Mouse (Mus musculus) spleen, postnatal 4 days (tissue): ENCODE measurements around the gene Fyn.

Experiments
- DNase-seq, 2 experiments: peaks; one replicate each; pipeline ENCODE4 v3.0.0; 2022; ENCODE audit warnings: low spot score in 2 of 2

The Fyn gene

GRCm38 (mm10) chr10:39411857-39412559 is 43.4 kb downstream of the Fyn start:
- peak in 1 of 2 experiments; percentile 60 for DNase-seq

- peak in 1 of 2 experiments; percentile 63 for DNase-seq
Measured at GRCm38 (mm10) chr10:39412826-39413620, 44.4 kb downstream of the Fyn start.

DNA sequence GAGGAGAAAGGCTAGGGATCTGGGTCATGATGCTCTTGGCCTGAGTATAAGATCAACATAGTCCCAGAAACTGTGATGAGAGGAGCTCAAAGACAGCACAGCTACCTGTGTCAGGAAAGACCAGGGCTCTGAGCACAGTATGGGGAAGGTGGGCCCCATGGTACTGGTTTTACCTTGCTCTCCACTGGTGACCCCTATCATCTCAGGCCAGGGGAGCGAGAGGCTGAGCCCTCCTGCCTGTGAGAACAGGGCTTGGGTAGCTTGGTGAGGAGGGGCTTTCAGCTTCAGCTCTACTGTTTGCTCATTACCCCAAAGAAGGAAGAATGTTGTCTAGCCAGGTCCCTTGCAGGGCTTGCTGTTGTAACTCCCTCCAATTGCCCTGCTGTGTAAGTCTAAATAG is 45.4 kb downstream of the Fyn start:
- peak in 1 of 2 experiments; percentile 55 for DNase-seq

GRCm38 (mm10) chr10:39415586-39415985 is 46.9 kb downstream of the Fyn start:
- peak in 1 of 2 experiments; percentile 48 for DNase-seq

DNA sequence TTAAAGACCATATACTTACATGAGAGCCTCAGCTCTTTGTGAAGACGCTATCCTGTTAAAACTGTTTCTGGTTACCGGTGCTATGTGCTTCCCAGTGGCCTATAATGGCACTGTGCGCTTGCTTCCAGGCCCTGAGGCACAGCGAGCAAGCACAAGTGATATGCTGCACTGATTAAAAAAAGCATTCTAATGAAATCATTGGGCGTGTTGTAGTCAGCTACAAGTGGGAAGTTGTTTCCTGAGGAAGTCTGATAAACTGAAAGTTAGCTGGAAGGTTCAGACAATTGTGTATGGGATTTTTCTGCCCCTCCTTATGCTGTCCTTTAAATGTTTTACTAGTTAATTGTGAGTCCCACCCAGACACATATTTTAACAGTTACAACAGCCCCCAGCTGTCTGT is 49.0 kb downstream of the Fyn start:
- no peak for DNase-seq

GRCm38 (mm10) chr10:39418395-39418794 is 49.7 kb downstream of the Fyn start:
- DNase-seq, result no peak

DNA sequence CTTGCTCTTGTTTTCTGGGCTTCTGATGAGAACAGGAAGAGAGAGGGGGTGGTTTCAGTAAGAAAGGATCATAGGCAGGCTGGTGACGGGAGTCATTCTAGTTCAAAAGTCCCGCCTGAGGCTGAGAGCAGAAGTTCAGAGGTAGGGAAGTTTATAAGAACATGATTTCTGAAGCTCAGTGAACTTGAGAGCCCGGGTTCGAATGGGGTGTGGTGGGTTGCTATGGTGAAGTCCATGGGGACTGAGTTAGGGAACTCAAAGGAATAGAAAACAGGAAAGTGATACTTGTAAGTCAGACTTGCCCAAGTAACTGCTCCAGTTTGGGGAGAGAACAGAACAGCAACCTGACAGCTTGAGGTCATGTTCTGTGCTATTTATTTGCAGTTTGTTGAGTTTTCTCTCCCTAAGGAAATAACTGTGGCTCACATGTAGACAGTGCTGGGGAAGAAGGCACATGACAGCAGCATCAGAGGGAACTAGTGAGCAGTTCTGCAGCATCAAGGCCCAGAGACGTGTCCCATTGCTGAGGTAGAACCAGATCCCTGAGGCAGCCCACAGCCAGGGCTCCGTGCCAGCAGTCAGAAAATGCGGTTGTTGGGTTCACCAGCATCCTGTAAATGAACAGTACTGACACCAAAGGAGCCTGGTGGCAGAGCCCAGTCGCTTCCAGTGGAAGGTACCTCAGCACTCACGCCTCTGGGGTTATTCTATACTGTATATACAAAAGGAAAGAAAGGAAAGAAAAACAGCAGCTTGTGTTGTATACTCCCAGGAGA is 52.4 kb downstream of the Fyn start:
- no peak for DNase-seq

- no peak for DNase-seq
Measured at GRCm38 (mm10) chr10:39421772-39422171, 53.1 kb downstream of the Fyn start.

- no peak for DNase-seq
Measured at GRCm38 (mm10) chr10:39424643-39425042, 56.0 kb downstream of the Fyn start.

DNA sequence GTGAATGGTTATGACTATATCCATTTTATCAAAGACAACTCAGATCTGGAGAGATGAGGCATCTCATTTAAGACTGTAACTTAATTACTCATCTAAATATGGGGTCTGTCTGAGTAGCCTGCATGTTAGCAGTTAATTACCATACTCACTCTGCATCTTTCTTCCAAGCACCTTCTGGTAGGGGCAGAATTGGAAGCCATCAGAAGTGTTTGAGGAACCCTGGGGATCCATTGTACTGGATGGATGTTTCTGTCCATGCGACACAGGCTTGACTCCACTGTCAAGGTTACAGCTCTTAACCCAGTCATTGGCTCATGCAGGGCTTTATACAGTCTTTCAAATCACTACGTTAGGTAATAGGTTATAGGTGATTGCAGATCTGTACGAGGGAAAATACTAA is 57.4 kb downstream of the Fyn start:
- no peak for DNase-seq

DNA sequence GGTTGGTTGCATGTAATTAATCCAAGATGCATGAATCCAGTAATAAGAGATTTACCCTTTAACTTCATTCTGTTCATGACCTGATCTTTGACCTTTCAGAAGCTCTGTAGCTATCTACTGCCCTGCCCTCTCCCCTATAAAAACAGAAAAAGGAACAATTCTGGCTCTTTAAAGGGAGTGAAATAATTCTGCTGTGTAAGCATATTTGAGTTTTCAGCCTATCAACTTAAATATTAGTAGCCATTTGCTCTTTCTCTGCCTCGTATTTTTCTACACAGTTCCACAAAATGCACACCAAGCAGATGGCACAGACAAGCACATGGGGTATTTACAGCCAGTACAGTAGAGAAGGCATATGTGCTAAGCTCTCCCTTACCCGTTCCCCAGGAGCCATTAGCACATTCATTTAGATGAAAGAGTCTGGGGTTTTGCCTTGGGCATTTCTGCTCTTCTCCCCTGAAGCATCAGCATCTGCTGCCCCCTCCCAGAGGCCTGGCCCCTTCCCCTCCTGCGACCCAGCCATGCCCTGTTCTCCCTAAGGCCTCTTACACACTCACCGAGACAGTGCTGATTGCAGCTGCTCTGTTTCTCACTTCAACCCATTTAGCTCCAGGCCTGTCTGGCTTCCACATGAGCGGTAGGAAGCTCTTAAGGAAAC is 58.3 kb downstream of the Fyn start:
- DNase-seq, result peak in 1 of 2 experiments; percentile 58

DNA sequence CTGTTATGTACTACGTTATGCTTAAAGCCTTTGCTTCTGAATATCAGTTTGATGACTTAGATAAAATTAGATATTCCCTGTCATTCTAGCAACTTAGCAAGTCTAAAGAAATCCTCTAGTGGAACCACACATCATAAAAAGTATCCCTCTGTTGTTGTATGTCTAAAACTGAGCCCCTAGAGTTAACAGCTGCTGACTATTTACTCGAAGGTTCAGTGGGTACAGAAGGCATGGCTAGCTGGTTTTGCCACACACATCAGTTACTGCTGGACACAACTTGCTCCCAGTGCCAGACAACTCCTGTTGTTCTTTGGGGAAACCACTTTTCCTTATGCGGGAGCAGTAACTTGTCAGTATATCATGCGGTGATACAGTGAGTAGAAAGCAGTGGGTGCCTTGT is 61.0 kb downstream of the Fyn start:
- DNase-seq, result no peak

GRCm38 (mm10) chr10:39430074-39430764 is 61.6 kb downstream of the Fyn start:
- DNase-seq, result no peak

DNA sequence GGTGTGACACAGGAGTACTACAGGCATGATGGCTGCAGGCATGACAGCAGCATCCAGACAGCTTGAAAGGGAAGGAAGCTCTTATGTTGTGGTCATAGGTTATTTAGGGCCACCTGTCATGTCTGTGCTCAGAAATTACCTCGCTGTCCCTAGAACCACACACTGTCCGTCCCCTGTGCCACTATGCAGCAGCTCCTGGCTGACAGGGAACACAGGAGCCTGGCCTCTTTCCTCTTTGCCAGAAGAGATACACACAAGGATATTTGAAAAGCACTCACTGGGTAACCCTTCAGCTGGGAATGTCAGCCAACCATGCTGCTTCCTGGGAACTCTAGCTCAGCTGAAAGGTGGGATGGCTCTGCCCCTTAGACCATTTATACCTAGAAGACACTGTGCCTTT is 62.6 kb downstream of the Fyn start:
- no peak for DNase-seq

DNA sequence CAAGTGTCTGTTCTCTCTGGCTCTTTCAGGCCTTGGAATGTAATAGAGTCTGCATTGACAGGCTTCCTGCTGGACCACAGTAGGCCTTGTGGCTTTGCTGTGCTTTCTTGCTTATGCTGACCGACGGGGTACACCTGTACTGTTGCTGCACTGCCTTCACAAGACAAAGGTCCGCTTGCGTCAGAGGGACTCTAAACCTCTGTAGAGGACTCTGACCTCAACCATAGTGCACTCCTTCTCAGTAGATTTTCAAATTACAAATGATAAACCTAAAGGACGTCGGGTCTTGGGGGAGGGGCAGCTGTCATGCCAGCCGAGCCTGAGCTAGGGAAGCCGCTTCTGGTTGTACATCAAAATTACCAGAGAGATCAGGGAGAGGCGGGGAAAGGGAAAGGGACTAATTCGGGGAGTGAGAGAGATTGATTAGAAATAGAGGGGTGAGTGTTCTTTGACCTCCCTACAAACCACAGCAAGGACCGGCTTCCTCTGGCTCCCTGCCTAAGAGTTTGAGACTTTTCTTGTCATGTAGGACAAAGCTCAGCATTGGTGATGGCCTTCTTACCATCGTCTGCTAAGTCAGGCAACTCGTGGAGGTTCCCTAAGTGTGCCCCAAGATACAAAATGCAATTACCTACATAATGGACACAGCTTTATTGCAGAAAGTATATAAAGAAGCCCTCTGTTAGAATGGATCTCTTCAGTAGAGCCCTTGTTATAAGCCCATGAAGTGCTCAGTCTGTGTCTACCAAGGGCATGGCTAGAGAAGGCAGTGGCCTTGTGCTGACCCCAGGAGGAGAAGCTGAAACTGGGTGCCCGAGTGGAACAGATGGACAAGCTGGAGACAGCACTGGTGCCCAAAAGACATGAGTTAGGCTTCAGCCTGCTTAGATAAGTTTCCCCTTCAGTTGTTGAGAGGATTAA is 64.3 kb downstream of the Fyn start:
- no peak for DNase-seq

DNA sequence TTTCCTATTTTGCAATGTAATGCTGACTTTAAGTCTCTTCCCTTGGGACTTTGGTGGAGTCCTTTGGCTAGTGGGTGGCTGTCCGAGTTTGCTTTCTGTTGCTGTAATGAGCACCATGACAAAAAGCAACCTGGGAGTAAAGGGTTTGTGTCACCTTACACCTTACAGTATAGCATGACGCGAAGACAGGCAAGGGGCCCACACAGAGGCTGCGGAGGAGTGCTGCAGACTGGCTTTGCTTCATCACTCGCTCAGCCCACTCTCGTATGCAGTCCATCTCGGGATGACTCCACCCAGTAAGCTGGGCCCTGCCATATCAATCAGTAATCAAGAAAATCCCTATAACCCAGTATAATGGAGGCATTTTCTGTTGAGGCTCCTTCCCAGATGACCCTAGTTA is 65.2 kb downstream of the Fyn start:
- DNase-seq, result no peak

DNA sequence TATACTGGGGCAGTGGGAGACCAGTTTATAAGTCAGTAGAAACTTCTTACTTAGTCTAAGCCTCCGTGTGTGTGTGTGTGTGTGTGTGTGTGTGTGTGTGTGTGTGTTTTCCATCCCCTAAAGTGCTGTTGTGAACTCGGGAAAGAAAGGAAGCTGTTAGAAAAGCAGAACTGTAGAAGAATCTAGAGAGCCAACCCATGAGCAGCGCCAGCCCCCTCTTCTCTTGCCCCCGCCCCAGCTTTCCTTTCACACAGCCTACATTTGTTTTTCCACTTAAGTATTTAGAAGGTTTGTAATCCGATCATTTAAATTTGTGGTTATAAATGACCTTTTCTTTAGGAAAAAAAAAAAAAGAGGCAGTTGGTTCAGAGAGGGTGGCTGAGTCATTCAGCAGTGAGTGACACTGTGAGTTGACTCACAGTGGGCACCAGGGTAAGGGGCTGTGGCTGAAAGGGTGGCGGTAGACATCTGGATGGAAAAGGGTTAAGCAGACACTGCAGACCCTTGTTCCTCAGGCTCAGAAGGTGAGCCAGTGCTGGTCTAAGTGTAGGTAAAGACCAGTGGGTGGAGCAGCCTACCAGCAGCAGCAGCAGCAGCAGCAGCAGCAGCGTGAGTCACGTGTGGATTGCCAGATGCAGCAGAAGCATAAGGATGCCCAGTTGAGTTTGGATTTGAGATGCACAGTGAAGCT is 66.2 kb downstream of the Fyn start:
- DNase-seq, result no peak

GRCm38 (mm10) chr10:39438905-39439304 is 70.2 kb downstream of the Fyn start:
- no peak for DNase-seq

- DNase-seq, result no peak
Measured at GRCm38 (mm10) chr10:39440506-39440905, 71.9 kb downstream of the Fyn start.

GRCm38 (mm10) chr10:39441636-39442035 is 73.0 kb downstream of the Fyn start:
- no peak for DNase-seq
